Mouse (Mus musculus) embryonic fibroblast, embryonic 13.5 days (primary cell): Measurements from ENCODE around the gene Gramd1b.

ENCODE experiments used
- CTCF ChIP-seq: IDR thresholded peaks from 2 replicates; pipeline ENCODE4 v1.5.1; 2011; ENCODE audit warnings: mild to moderate bottlenecking, control low read depth, low read length, moderate library complexity, borderline replicate concordance; ENCODE audit not compliant: insufficient read depth
- POLR2A ChIP-seq: IDR thresholded peaks from 2 replicates; pipeline ENCODE4 v1.6.1; 2011; ENCODE audit warnings: low read depth, mild to moderate bottlenecking, control low read depth, low read length, moderate library complexity

DNA sequence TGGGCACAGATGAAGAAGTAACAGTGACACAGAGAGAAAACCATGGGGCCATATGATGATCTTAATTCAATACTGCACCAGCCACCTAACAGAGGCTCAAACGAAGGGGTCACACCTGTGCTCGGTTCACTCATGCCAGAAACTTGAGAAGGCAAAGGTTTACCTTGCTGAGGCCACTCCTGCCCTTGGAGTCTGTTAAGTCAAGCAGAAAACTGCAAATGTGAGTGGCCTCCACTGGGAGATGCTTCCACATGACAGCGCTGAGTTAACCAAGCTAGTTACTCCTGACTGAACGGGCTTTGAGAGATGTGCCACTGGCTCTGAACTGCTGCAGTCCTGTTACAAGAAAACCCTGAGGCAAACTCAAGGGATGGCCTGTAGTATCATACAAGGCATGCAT is 83.9 kb downstream of the Gramd1b start:
- TF ChIP-seq POLR2A (no peak), CTCF (no peak)
